Mouse (Mus musculus): ENCODE results near the gene Macc1. TPM values are rescaled to one million over a fixed set of nuclear protein-coding genes. Genes with fewer than 3 reads are reported as not detected.

The Macc1 gene
- total RNA-seq, 1 experiment: 0.09 TPM

DNA sequence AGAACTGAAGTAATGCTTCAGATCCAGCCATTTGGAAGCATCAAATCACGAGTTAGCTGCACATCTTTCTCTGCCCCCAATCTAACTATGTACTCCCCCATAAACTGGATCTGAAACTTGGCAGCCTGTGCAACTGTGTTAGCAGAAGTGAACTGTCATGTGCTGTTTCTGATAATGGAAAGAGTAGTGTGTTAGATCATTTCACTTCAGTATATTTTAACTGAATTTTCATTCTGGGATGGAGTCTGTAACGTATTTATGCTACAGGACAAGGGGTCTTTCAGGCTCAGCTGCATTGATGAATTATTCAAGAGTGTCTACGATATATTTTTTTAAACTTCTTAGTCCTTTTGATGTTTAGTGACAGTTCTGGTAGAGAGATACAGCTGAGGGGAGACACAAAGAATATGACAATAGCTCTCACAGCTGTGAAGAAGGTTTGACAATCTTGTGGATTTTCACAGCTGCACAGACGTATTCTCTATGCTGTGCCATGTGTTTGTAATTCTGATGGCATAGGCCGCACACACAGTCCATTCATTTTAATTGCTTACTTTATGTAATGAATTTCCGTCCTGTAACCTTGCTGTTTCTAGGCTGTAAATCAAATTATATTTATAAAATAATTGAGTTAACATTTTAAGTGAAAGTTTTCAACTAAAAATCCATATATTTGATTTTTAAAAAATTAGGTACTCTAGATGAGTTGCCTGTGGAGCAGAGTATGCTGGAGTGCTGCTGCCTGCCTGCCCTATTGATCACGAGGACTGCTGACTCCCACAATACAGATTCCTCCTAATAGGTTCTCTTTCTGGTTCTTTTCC lies 43.6 kb downstream of the Macc1 start:
- H3K4me1 ChIP-seq (ENCODE audit: control insufficient read depth in 2 of 2, insufficient read depth in 2 of 2, low read length in 2 of 2, poor library complexity in 1 of 2): no peaks in the 10 kb centered on the region
- in situ Hi-C loops (cut with MboI; ENCODE audit: low sequenced_read_pairs in 2 of 2, unreplicated experiment in 2 of 2): no loop called here
- H3K9me3 ChIP-seq (ENCODE audit: control insufficient read depth, insufficient read depth, low read depth, low read length): no peaks in the 10 kb centered on the region
- H3K27ac ChIP-seq (ENCODE audit: insufficient read depth, low read depth, low read length, poor library complexity, severe bottlenecking): no peak overlapping the region
- H3K9ac ChIP-seq (ENCODE audit: insufficient read depth, low read depth, low read length, poor library complexity, severe bottlenecking): no peak overlapping the region
- TF ChIP-seq MAFK (IDR thresholded peaks at IDR 0.05; ENCODE audit: insufficient read depth, low read depth, low read length) (no peak), ZNF384 (IDR thresholded peaks at IDR 0.05; ENCODE audit: low read depth, low read length) (no peak), HCFC1 (IDR thresholded peaks at IDR 0.05; ENCODE audit: borderline replicate concordance, insufficient read depth, low read length) (no peak), ZC3H11A (IDR thresholded peaks at IDR 0.05; ENCODE audit: borderline replicate concordance, low read depth, low read length) (no peak), CHD2 (IDR thresholded peaks at IDR 0.05; ENCODE audit: low read depth, low read length) (no peak)
- no peak for DNase-seq (ENCODE audit: low read depth, low spot score)
- H3K4me3 ChIP-seq (ENCODE audit: insufficient read depth in 1 of 2, low read depth in 1 of 2, low read length in 2 of 2, poor library complexity in 1 of 2, severe bottlenecking in 1 of 2): no peak overlapping the region
- H3K36me3 ChIP-seq (ENCODE audit: control insufficient read depth, insufficient read depth, low read length, poor library complexity, severe bottlenecking): no peaks in the 10 kb centered on the region

DNA sequence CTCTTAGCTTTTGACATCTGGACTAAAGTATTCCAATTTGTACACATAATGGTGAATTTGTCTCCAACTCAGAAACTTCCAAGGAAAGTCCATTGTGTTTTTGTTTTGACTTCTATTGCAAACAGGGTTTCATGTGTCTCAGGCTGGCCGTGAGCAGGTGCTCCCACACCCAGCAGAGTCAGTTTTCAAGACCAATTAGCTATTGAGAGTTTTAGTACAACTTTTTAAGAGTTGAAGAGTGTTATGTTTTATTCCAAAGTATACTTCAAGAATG lies 44.1 kb downstream of the Macc1 start:
- H3K4me1 ChIP-seq (ENCODE audit: control insufficient read depth in 2 of 2, insufficient read depth in 2 of 2, low read length in 2 of 2, poor library complexity in 1 of 2): no peaks in the 10 kb centered on the region
- in situ Hi-C loops (cut with MboI; ENCODE audit: low sequenced_read_pairs in 2 of 2, unreplicated experiment in 2 of 2): no loop called here
- no peaks in the 10 kb centered on the region for H3K9me3 ChIP-seq (ENCODE audit: control insufficient read depth, insufficient read depth, low read depth, low read length)
- no peak overlapping the region for H3K9ac ChIP-seq (ENCODE audit: insufficient read depth, low read depth, low read length, poor library complexity, severe bottlenecking)
- H3K36me3 ChIP-seq (ENCODE audit: control insufficient read depth, insufficient read depth, low read length, poor library complexity, severe bottlenecking): no peaks in the 10 kb centered on the region
- TF ChIP-seq ZC3H11A (IDR thresholded peaks at IDR 0.05; ENCODE audit: borderline replicate concordance, low read depth, low read length) (no peak), CHD2 (IDR thresholded peaks at IDR 0.05; ENCODE audit: low read depth, low read length) (no peak), MAFK (IDR thresholded peaks at IDR 0.05; ENCODE audit: insufficient read depth, low read depth, low read length) (no peak), HCFC1 (IDR thresholded peaks at IDR 0.05; ENCODE audit: borderline replicate concordance, insufficient read depth, low read length) (no peak), ZNF384 (IDR thresholded peaks at IDR 0.05; ENCODE audit: low read depth, low read length) (no peak)
- no peak for DNase-seq (ENCODE audit: low read depth, low spot score)
- H3K4me3 ChIP-seq (ENCODE audit: insufficient read depth in 1 of 2, low read depth in 1 of 2, low read length in 2 of 2, poor library complexity in 1 of 2, severe bottlenecking in 1 of 2): no peak overlapping the region
- no peak overlapping the region for H3K27ac ChIP-seq (ENCODE audit: insufficient read depth, low read depth, low read length, poor library complexity, severe bottlenecking)

DNA sequence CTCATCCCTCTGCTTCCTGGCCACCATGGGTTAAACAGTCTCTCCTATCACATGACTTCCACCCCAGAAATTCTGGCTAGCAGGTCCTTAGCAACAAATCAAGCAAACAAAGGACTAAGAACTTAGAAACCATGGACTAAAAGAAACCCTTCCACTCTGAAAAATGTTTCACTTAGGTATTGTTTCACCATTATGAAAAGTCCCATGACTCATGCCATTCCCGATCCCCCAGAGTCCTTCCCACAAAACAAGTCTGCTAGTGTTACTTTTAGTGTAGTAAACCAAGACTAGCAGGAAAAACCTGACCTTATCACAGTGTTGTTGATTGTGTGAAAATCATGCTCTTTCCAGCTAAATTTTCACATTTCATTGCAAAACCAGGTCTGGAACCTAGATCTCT lies 51.0 kb downstream of the Macc1 start:
- no peaks in the 10 kb centered on the region for H3K9me3 ChIP-seq (ENCODE audit: control insufficient read depth, insufficient read depth, low read depth, low read length)
- no peak for DNase-seq (ENCODE audit: low read depth, low spot score)
- H3K9ac ChIP-seq (ENCODE audit: insufficient read depth, low read depth, low read length, poor library complexity, severe bottlenecking): no peak overlapping the region
- TF ChIP-seq ZC3H11A (IDR thresholded peaks at IDR 0.05; ENCODE audit: borderline replicate concordance, low read depth, low read length): no peak
- no peak for TF ChIP-seq CHD2 (IDR thresholded peaks at IDR 0.05; ENCODE audit: low read depth, low read length)
- TF ChIP-seq HCFC1 (IDR thresholded peaks at IDR 0.05; ENCODE audit: borderline replicate concordance, insufficient read depth, low read length): no peak
- TF ChIP-seq ZNF384 (IDR thresholded peaks at IDR 0.05; ENCODE audit: low read depth, low read length): no peak
- TF ChIP-seq MAFK (IDR thresholded peaks at IDR 0.05; ENCODE audit: insufficient read depth, low read depth, low read length): no peak
- H3K4me1 ChIP-seq (ENCODE audit: control insufficient read depth in 2 of 2, insufficient read depth in 2 of 2, low read length in 2 of 2, poor library complexity in 1 of 2): no peaks in the 10 kb centered on the region
- H3K36me3 ChIP-seq (ENCODE audit: control insufficient read depth, insufficient read depth, low read length, poor library complexity, severe bottlenecking): no peaks in the 10 kb centered on the region
- no peak overlapping the region for H3K4me3 ChIP-seq (ENCODE audit: insufficient read depth in 1 of 2, low read depth in 1 of 2, low read length in 2 of 2, poor library complexity in 1 of 2, severe bottlenecking in 1 of 2)
- H3K27ac ChIP-seq (ENCODE audit: insufficient read depth, low read depth, low read length, poor library complexity, severe bottlenecking): no peak overlapping the region
- in situ Hi-C loops (cut with MboI; ENCODE audit: low sequenced_read_pairs in 2 of 2, unreplicated experiment in 2 of 2): no loop called here

DNA sequence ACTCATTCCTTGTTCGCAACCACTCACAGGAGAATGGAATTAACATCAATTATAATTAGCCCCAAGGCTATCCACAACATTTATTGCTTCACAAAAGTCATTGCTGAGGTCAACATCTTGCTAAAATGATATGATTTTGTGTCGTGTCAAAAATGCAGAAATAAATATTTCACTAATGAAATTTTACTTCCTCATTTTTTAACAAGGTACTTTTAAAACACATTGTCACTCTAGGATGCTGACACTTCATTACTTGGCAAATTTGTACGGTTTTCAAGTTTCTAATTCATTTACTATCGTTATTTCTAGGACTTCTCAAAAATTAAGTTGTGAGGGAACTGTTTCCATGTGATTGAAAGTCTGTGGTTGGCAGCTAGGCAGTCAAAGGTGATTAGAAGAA lies 55.8 kb downstream of the Macc1 start:
- H3K36me3 ChIP-seq (ENCODE audit: control insufficient read depth, insufficient read depth, low read length, poor library complexity, severe bottlenecking): no peaks in the 10 kb centered on the region
- no peak overlapping the region for H3K27ac ChIP-seq (ENCODE audit: insufficient read depth, low read depth, low read length, poor library complexity, severe bottlenecking)
- in situ Hi-C loops (cut with MboI; ENCODE audit: low sequenced_read_pairs in 2 of 2, unreplicated experiment in 2 of 2): no loop called here
- no peak overlapping the region for H3K9ac ChIP-seq (ENCODE audit: insufficient read depth, low read depth, low read length, poor library complexity, severe bottlenecking)
- H3K4me1 ChIP-seq (ENCODE audit: control insufficient read depth in 2 of 2, insufficient read depth in 2 of 2, low read length in 2 of 2, poor library complexity in 1 of 2): no peaks in the 10 kb centered on the region
- H3K9me3 ChIP-seq (ENCODE audit: control insufficient read depth, insufficient read depth, low read depth, low read length): no peaks in the 10 kb centered on the region
- DNase-seq (ENCODE audit: low read depth, low spot score): no peak
- no peak overlapping the region for H3K4me3 ChIP-seq (ENCODE audit: insufficient read depth in 1 of 2, low read depth in 1 of 2, low read length in 2 of 2, poor library complexity in 1 of 2, severe bottlenecking in 1 of 2)
- no peak for TF ChIP-seq CHD2 (IDR thresholded peaks at IDR 0.05; ENCODE audit: low read depth, low read length)
- no peak for TF ChIP-seq ZC3H11A (IDR thresholded peaks at IDR 0.05; ENCODE audit: borderline replicate concordance, low read depth, low read length)
- no peak for TF ChIP-seq ZNF384 (IDR thresholded peaks at IDR 0.05; ENCODE audit: low read depth, low read length)
- no peak for TF ChIP-seq HCFC1 (IDR thresholded peaks at IDR 0.05; ENCODE audit: borderline replicate concordance, insufficient read depth, low read length)
- no peak for TF ChIP-seq MAFK (IDR thresholded peaks at IDR 0.05; ENCODE audit: insufficient read depth, low read depth, low read length)
